Mouse (Mus musculus): ENCODE data around the gene Sfmbt1. TPM values are rescaled to one million over a fixed set of nuclear protein-coding genes. Genes with fewer than 3 reads are reported as not detected.

The Sfmbt1 gene
- total and polyA plus RNA-seq, 3 experiments = 9.4 to 33.0 (median 13.7) TPM

GRCm38 (mm10) chr14:30757239-30757638, 42.6 kb downstream of the Sfmbt1 start:
- Histone ChIP-seq H3K27me3 (ENCODE audit: control insufficient read depth in 1 of 2, insufficient read depth in 2 of 2, low read length in 2 of 2) (no peaks in the 10 kb centered on the region), H3K9ac (ENCODE audit: control insufficient read depth, low read depth, low read length, poor library complexity, severe bottlenecking) (no peak overlapping the region), H3K36me3 (ENCODE audit: control insufficient read depth in 1 of 2, insufficient read depth in 2 of 2, low read length in 2 of 2) (peaks cover 0 to 19% of the 10 kb centered on the region in 2 experiments; a peak in 2 of 4 replicates), H3K9me3 (replicated peaks; ENCODE audit: insufficient read depth, low read length) (no peaks in the 10 kb centered on the region), H3K79me2 (ENCODE audit: control insufficient read depth, insufficient read depth, low read length, poor library complexity) (peaks cover 5% of the 10 kb centered on the region), H3K4me1 (ENCODE audit: control insufficient read depth in 1 of 2, insufficient read depth in 2 of 2, low read length in 2 of 2) (peaks cover 16 to 26% of the 10 kb centered on the region in 2 experiments), H3K4me3 (ENCODE audit: control insufficient read depth in 1 of 2, insufficient read depth in 1 of 2, low read depth in 2 of 2, low read length in 2 of 2) (no peak overlapping the region), H3K27ac (ENCODE audit: control insufficient read depth, low read depth, low read length) (no peak overlapping the region)
- TF ChIP-seq MYC (IDR thresholded peaks at IDR 0.05; ENCODE audit: low read depth, low read length) = no peak
- no peak for TF ChIP-seq ZMIZ1 (IDR thresholded peaks at IDR 0.05; ENCODE audit: low read depth, low read length)
- peak; percentile 84 for TF ChIP-seq ZNF384 (IDR thresholded peaks at IDR 0.05; ENCODE audit: low read depth, low read length)
- peak in 1 of 2 experiments; percentile 53; a peak in 2 of 4 replicates for TF ChIP-seq EP300 (IDR thresholded peaks at IDR 0.05; ENCODE audit: low read depth in 1 of 2, low read length in 2 of 2)
- TF ChIP-seq GATA1 (IDR thresholded peaks at IDR 0.05; ENCODE audit: low read depth, low read length) = 0 out of 2 replicates have a peak, but pooled peaks have one; percentile 16
- TF ChIP-seq UBTF (IDR thresholded peaks at IDR 0.05; ENCODE audit: borderline replicate concordance, insufficient read depth, low read depth, low read length) = no peak
- TF ChIP-seq USF2 (IDR thresholded peaks at IDR 0.05; ENCODE audit: borderline replicate concordance in 1 of 2, insufficient read depth in 1 of 2, low read depth in 1 of 2, low read length in 2 of 2) = no peak
- 0 out of 2 replicates have a peak, but pooled peaks have one; percentile 19 for TF ChIP-seq ETS1 (IDR thresholded peaks at IDR 0.05; ENCODE audit: low read depth, low read length)
- no peak for TF ChIP-seq HCFC1 (IDR thresholded peaks at IDR 0.05; ENCODE audit: low read depth, low read length)
- TF ChIP-seq SMC3 (IDR thresholded peaks at IDR 0.05; ENCODE audit: low read depth, low read length) = no peak
- peak; percentile 36 for DNase-seq (ENCODE audit: low read depth, low spot score)

GRCm38 (mm10) chr14:30761211-30761610, 46.6 kb downstream of the Sfmbt1 start:
- H3K36me3 ChIP-seq (ENCODE audit: control insufficient read depth in 1 of 2, insufficient read depth in 2 of 2, low read length in 2 of 2) = peaks cover 4 to 31% of the 10 kb centered on the region in 2 experiments
- no peaks in the 10 kb centered on the region for H3K27me3 ChIP-seq (ENCODE audit: control insufficient read depth in 1 of 2, insufficient read depth in 2 of 2, low read length in 2 of 2)
- H3K79me2 ChIP-seq (ENCODE audit: control insufficient read depth, insufficient read depth, low read length, poor library complexity) = peaks cover 16% of the 10 kb centered on the region
- DNase-seq (ENCODE audit: low read depth, low spot score) = peak; percentile 83
- peak overlapping the region; percentile 44; the same call in 1 of the 2 replicates for H3K27ac ChIP-seq (ENCODE audit: control insufficient read depth, low read depth, low read length)
- TF ChIP-seq MXI1 (IDR thresholded peaks at IDR 0.05; ENCODE audit: low read depth, low read length) (0 out of 2 replicates have a peak, but pooled peaks have one; percentile 18), POLR2AphosphoS2 (IDR thresholded peaks at IDR 0.05; ENCODE audit: low read length) (no peak), SIN3A (IDR thresholded peaks at IDR 0.05; ENCODE audit: low read length) (peak; percentile 43; the same call in 1 of the 2 replicates), EP300 (IDR thresholded peaks at IDR 0.05; ENCODE audit: low read depth in 1 of 2, low read length in 2 of 2) (peak; percentile 33 to 68; a peak in 3 of 4 replicates), NRF1 (IDR thresholded peaks at IDR 0.05; ENCODE audit: insufficient read depth, low read depth, low read length, poor library complexity, severe bottlenecking) (no peak), KAT2A (conservative IDR thresholded peaks at IDR 0.05; ENCODE audit: low read depth, low read length) (no peak), GABPA (IDR thresholded peaks at IDR 0.05; ENCODE audit: low read depth, low read length) (no peak), USF1 (IDR thresholded peaks at IDR 0.05; ENCODE audit: low read depth, low read length) (no peak), USF2 (IDR thresholded peaks at IDR 0.05; ENCODE audit: borderline replicate concordance in 1 of 2, insufficient read depth in 1 of 2, low read depth in 1 of 2, low read length in 2 of 2) (no peak), MYC (IDR thresholded peaks at IDR 0.05; ENCODE audit: low read depth, low read length) (no peak), ETS1 (IDR thresholded peaks at IDR 0.05; ENCODE audit: low read depth, low read length) (peak; percentile 77), HCFC1 (IDR thresholded peaks at IDR 0.05; ENCODE audit: low read depth, low read length) (0 out of 2 replicates have a peak, but pooled peaks have one; percentile 15), SMC3 (IDR thresholded peaks at IDR 0.05; ENCODE audit: low read depth, low read length) (no peak), ELF1 (IDR thresholded peaks at IDR 0.05; ENCODE audit: low read depth, low read length) (peak; percentile 74), MAX (IDR thresholded peaks at IDR 0.05; ENCODE audit: low read length) (0 out of 2 replicates have a peak, but pooled peaks have one; percentile 20)
- no peak overlapping the region for H3K4me3 ChIP-seq (ENCODE audit: control insufficient read depth in 1 of 2, insufficient read depth in 1 of 2, low read depth in 2 of 2, low read length in 2 of 2)
- no peak overlapping the region for H3K9ac ChIP-seq (ENCODE audit: control insufficient read depth, low read depth, low read length, poor library complexity, severe bottlenecking)
- H3K4me1 ChIP-seq (ENCODE audit: control insufficient read depth in 1 of 2, insufficient read depth in 2 of 2, low read length in 2 of 2) = peaks cover 24 to 28% of the 10 kb centered on the region in 2 experiments
- no peaks in the 10 kb centered on the region for H3K9me3 ChIP-seq (replicated peaks; ENCODE audit: insufficient read depth, low read length)

All from MEL (cell line).